Mouse (Mus musculus) brain, embryonic 14.5 days (tissue): ENCODE data around the gene Eps8.

Source experiments
- CTCF ChIP-seq: fragments of 200-500 bp; IDR thresholded peaks from 2 replicates; pipeline ENCODE4 v1.5.1; 2012; ENCODE audit warnings: inconsistent platforms, mild to moderate bottlenecking, moderate library complexity, borderline replicate concordance; ENCODE audit not compliant: insufficient read depth, insufficient read length; ENCODE audit errors: extremely low read depth
- POLR2A ChIP-seq: fragments of 200-500 bp; IDR thresholded peaks from 2 replicates; pipeline ENCODE4 v1.6.1; 2012; ENCODE audit warnings: mild to moderate bottlenecking, inconsistent platforms, borderline replicate concordance; ENCODE audit not compliant: poor library complexity, insufficient read depth, insufficient read length, severe bottlenecking; ENCODE audit errors: extremely low read depth

DNA sequence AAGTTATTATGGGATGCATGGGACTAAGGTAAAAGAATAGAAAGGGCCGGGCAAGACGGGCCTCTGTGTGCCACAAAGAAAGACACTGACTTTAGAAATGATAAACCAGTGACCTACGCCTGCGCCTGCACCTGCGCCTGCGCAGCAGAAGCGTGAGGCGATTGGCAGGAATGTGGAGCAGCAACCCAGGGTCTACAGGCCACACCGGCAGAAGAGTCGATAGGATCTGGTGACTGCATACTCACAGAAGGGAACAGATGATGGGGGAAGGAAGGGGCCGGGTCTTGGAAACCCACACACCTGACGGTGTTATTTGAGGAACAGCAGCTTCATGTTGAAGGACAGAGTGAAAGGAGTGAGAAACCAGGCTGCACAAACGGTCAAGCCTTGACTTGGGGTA is 24.3 kb downstream of the Eps8 start:
- TF ChIP-seq POLR2A: no peak
- TF ChIP-seq CTCF: no peak
